Mouse (Mus musculus): ENCODE measurements around the gene Med27. TPM values are rescaled to one million over a fixed set of nuclear protein-coding genes. Genes with fewer than 3 reads are reported as not detected.

Gene Med27
- polyA plus RNA-seq, 1 experiment from 2014 or later = 74.3 TPM

DNA sequence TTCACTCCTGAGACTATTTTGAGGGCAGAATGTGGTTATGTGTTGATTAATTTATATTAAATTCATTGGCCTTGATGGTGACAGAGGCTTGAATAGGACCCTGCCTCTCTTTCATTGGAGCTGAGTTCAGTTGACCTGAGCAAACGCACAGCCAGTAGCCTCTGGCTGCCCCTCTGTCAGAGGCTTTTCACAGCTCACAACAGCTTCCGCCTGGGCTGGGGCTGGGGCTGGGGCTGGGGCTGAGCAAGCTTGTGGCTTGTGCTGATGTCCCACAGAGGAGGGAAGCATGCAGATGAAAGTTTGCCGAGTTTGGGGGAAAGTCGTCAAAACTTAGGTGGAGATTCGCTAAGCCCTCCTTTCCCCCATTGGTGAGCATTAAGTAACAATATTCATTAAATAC lies 72.8 kb downstream of the Med27 start:
- H3K36me3 ChIP-seq = no peaks in the 10 kb centered on the region
- H3K4me2 ChIP-seq = no peak overlapping the region
- no peak overlapping the region for H3K27ac ChIP-seq
- no peak overlapping the region for H3K4me3 ChIP-seq
- no peak for ATAC-seq (ENCODE audit: low FRiP score)
- H3K9me3 ChIP-seq = no peaks in the 10 kb centered on the region
- WGBS = 20% methylated on average over 5 of the region's 5 CpGs
- H3K9ac ChIP-seq = no peak overlapping the region
- H3K27me3 ChIP-seq = no peaks in the 10 kb centered on the region
- H3K4me1 ChIP-seq (replicated peaks) = peaks cover 62% of the 10 kb centered on the region

DNA sequence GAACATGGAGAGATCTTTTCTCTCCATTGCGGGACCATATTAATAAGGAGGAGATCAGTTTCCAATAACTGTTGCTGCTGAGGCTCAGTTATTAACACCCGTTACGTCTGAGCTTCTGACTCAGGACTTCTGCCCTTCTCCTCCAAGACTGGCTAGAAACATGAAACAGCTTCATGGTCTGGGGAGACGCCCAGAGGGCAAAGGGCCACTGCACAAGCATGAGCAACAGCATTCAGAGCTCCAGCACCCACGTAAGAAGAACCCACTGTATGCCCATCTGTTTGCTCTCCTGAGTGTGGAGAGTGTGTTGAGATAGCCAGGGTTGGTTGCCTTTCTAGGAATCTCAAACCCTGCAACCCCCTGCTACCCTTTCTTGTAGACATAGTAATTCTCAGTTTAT lies 73.3 kb downstream of the Med27 start:
- Histone ChIP-seq H3K4me1 (replicated peaks) (peaks cover 58% of the 10 kb centered on the region), H3K4me2 (no peak overlapping the region), H3K4me3 (no peak overlapping the region), H3K36me3 (no peaks in the 10 kb centered on the region), H3K27me3 (no peaks in the 10 kb centered on the region), H3K9ac (no peak overlapping the region), H3K9me3 (no peaks in the 10 kb centered on the region), H3K27ac (no peak overlapping the region)
- ATAC-seq (ENCODE audit: low FRiP score) = no peak
- 64% methylated on average over 5 of the region's 5 CpGs for WGBS

- WGBS = 76% methylated on average over 10 of the region's 10 CpGs
- Histone ChIP-seq H3K4me1 (replicated peaks) (peaks cover 57% of the 10 kb centered on the region), H3K4me3 (no peak overlapping the region), H3K27ac (peak overlapping the region; percentile 30; the same call in 1 of the 2 replicates), H3K9ac (no peak overlapping the region), H3K36me3 (no peaks in the 10 kb centered on the region), H3K9me3 (no peaks in the 10 kb centered on the region), H3K27me3 (no peaks in the 10 kb centered on the region), H3K4me2 (no peak overlapping the region)
- no peak for ATAC-seq (ENCODE audit: low FRiP score)
Measured at GRCm38 (mm10) chr2:29422126-29422840, 75.7 kb downstream of the Med27 start.

- Histone ChIP-seq H3K27me3 (no peaks in the 10 kb centered on the region), H3K36me3 (no peaks in the 10 kb centered on the region), H3K9ac (no peak overlapping the region), H3K4me1 (replicated peaks) (peaks cover 51% of the 10 kb centered on the region), H3K4me2 (no peak overlapping the region), H3K27ac (peak overlapping the region; percentile 31; the same call in 1 of the 2 replicates), H3K9me3 (no peaks in the 10 kb centered on the region), H3K4me3 (no peak overlapping the region)
- WGBS = 74% methylated on average over 3 of the region's 3 CpGs
- ATAC-seq (ENCODE audit: low FRiP score) = no peak
Measured at GRCm38 (mm10) chr2:29423059-29423458, 76.4 kb downstream of the Med27 start.

DNA sequence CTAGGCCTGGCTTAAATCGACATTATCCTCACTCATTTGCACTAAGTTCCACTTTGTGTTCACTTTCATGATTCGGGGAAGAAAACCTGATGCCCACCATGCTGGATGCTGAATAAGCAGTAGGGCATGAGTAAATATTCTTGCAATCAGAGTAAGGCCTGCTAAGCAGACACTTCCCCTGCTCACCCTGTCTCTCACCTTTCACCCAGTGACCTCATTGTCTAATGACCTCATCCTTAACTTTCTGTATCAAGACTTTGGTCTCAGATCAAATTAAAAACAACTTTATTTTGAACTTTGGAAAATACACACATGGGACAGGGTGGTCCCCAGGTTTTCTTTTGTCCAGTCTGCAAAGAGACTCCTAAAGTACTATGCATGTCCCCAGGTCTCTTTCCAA lies 78.8 kb downstream of the Med27 start:
- no peak overlapping the region for H3K4me3 ChIP-seq
- no peaks in the 10 kb centered on the region for H3K36me3 ChIP-seq
- H3K27me3 ChIP-seq = no peaks in the 10 kb centered on the region
- no peak overlapping the region for H3K4me2 ChIP-seq
- H3K9ac ChIP-seq = no peak overlapping the region
- WGBS = 93% methylated on average over 2 of the region's 2 CpGs
- H3K27ac ChIP-seq = no peak overlapping the region
- no peak for ATAC-seq (ENCODE audit: low FRiP score)
- H3K9me3 ChIP-seq = no peaks in the 10 kb centered on the region
- H3K4me1 ChIP-seq (replicated peaks) = peaks cover 43% of the 10 kb centered on the region

DNA sequence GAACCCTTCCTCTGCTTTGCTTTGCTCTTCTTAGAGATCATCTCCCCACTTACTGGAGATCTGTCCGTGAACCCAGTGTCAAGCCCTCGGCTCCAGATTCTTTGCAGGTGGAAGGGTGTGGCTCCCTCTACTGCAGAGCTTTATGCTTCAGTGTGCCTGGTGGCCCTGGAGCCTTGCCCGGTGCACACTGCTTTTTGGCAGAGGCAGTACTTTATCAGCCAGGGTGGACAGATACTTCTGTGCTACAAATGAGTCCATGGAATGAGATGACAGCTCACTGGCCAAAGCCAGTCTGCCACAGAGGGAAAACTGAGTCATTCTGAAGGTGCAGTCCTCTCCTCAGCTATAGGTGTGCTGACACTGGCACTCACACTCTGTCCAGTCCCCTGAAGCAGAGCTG lies 80.1 kb downstream of the Med27 start:
- Histone ChIP-seq H3K4me1 (replicated peaks) (peaks cover 44% of the 10 kb centered on the region), H3K9ac (no peak overlapping the region), H3K4me2 (no peak overlapping the region), H3K36me3 (no peaks in the 10 kb centered on the region), H3K4me3 (no peak overlapping the region), H3K27ac (no peak overlapping the region), H3K9me3 (no peaks in the 10 kb centered on the region), H3K27me3 (no peaks in the 10 kb centered on the region)
- ATAC-seq (ENCODE audit: low FRiP score) = no peak
- 82% methylated on average over 3 of the region's 3 CpGs for WGBS

- H3K9me3 ChIP-seq = no peaks in the 10 kb centered on the region
- no peak overlapping the region for H3K4me3 ChIP-seq
- H3K27ac ChIP-seq = no peak overlapping the region
- ATAC-seq (ENCODE audit: low FRiP score) = no peak
- WGBS = 71% methylated on average over 5 of the region's 5 CpGs
- H3K27me3 ChIP-seq = no peaks in the 10 kb centered on the region
- peaks cover 38% of the 10 kb centered on the region for H3K4me1 ChIP-seq (replicated peaks)
- no peaks in the 10 kb centered on the region for H3K36me3 ChIP-seq
- no peak overlapping the region for H3K4me2 ChIP-seq
- H3K9ac ChIP-seq = no peak overlapping the region
Measured at GRCm38 (mm10) chr2:29432565-29432964, 85.9 kb downstream of the Med27 start.

DNA sequence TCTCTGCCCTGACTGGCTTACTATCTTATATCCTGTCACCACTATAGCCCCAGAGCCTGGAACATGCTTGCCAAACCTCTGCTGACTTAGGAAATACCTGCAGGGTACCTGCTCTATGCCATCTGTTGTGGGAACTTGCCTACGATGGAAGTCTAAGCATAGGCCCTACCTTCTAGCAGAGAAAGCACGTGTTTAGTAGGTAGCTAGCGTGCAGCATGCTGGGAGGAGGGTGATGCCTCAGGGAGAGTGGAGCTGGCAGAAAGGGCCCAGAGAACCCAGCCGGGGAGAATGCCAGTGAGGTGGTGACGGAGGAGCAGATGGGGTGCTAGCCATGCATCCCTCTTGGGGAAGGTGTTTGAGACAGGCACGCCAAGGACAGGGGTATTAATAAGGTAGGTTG lies 89.8 kb downstream of the Med27 start:
- Histone ChIP-seq H3K9ac (0 out of 2 replicates have a peak overlapping the region, but pooled peaks have one; percentile 29), H3K27ac (no peak overlapping the region), H3K36me3 (no peaks in the 10 kb centered on the region), H3K27me3 (no peaks in the 10 kb centered on the region), H3K9me3 (no peaks in the 10 kb centered on the region), H3K4me2 (no peak overlapping the region), H3K4me3 (no peak overlapping the region), H3K4me1 (replicated peaks) (peaks cover 38% of the 10 kb centered on the region)
- 84% methylated on average over 6 of the region's 6 CpGs for WGBS
- ATAC-seq (ENCODE audit: low FRiP score) = no peak

- no peak for ATAC-seq (ENCODE audit: low FRiP score)
- Histone ChIP-seq H3K4me2 (no peak overlapping the region), H3K27me3 (no peaks in the 10 kb centered on the region), H3K36me3 (no peaks in the 10 kb centered on the region), H3K9ac (no peak overlapping the region), H3K4me3 (no peak overlapping the region), H3K27ac (no peak overlapping the region), H3K9me3 (no peaks in the 10 kb centered on the region), H3K4me1 (replicated peaks) (peaks cover 33% of the 10 kb centered on the region)
- WGBS = 89% methylated on average over 5 of the region's 5 CpGs
Measured at GRCm38 (mm10) chr2:29437111-29437510, 90.5 kb downstream of the Med27 start.

DNA sequence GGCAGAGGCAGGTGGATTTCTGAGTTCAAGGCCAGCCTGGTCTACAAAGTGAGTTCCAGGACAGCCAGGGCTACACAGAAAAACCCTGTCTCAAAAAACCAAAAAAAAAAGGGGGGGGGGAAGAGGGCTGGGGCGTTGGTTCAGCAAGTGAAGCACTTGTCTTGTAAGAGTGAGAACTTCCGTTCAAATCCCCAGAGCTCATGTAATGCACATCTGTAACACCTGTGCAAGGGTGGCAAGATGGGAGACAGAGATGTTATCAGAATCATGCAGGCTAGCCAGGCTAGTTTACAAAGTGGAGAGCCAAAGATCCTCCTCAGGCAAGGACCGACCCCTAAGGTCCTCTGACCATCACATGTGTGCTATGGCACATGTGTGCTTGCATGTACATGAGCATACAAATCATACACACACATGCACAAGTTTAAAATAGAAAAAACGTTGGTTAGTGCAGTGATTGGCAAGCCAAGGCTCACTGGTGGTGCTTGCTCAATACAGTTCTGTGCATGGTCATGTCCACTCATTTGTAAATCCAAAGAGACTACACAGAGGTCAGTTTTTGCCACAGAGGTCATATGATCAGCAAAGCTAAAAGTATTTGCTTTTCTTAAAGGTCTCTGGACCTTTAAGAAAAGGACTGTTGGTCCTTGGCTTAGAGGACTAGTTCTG lies 91.4 kb downstream of the Med27 start:
- no peaks in the 10 kb centered on the region for H3K9me3 ChIP-seq
- H3K4me1 ChIP-seq (replicated peaks) = peaks cover 32% of the 10 kb centered on the region
- no peaks in the 10 kb centered on the region for H3K27me3 ChIP-seq
- H3K4me3 ChIP-seq = no peak overlapping the region
- H3K36me3 ChIP-seq = no peaks in the 10 kb centered on the region
- H3K4me2 ChIP-seq = no peak overlapping the region
- no peak overlapping the region for H3K27ac ChIP-seq
- WGBS = 90% methylated on average over 4 of the region's 4 CpGs
- H3K9ac ChIP-seq = no peak overlapping the region
- ATAC-seq (ENCODE audit: low FRiP score) = no peak

- H3K4me2 ChIP-seq = no peak overlapping the region
- H3K4me1 ChIP-seq (replicated peaks) = peaks cover 32% of the 10 kb centered on the region
- 83% methylated on average over 5 of the region's 5 CpGs for WGBS
- no peak overlapping the region for H3K9ac ChIP-seq
- no peak overlapping the region for H3K4me3 ChIP-seq
- ATAC-seq (ENCODE audit: low FRiP score) = no peak
- H3K27me3 ChIP-seq = no peaks in the 10 kb centered on the region
- H3K36me3 ChIP-seq = no peaks in the 10 kb centered on the region
- no peak overlapping the region for H3K27ac ChIP-seq
- no peaks in the 10 kb centered on the region for H3K9me3 ChIP-seq
Measured at GRCm38 (mm10) chr2:29438530-29438862, 91.9 kb downstream of the Med27 start.

- Histone ChIP-seq H3K4me2 (no peak overlapping the region), H3K27ac (no peak overlapping the region), H3K4me1 (replicated peaks) (peaks cover 31% of the 10 kb centered on the region), H3K9ac (no peak overlapping the region), H3K4me3 (no peak overlapping the region), H3K27me3 (no peaks in the 10 kb centered on the region), H3K36me3 (no peaks in the 10 kb centered on the region), H3K9me3 (no peaks in the 10 kb centered on the region)
- 72% methylated on average over 1 of the region's 1 CpGs for WGBS
- no peak for ATAC-seq (ENCODE audit: low FRiP score)
Measured at GRCm38 (mm10) chr2:29438986-29439385, 92.4 kb downstream of the Med27 start.

DNA sequence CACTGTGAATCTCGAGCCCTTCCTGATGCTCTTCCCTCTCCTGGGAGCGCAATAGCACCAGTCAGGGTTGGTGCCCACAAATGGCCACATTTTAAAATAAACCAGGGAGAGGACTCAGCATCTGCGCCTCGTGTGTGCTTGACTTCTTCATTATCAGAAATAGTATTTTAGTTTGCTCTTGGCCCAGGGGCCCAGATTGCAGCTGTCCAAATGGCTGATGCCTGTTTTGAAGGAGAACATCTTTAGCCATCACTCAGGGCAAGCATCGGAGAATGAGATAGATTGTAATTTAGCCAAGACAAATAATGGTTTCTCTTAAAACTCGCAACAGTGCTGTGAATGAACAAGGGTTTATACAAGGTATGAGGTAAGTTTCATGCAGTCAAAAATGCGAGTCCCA lies 92.8 kb downstream of the Med27 start:
- Histone ChIP-seq H3K27me3 (no peaks in the 10 kb centered on the region), H3K36me3 (no peaks in the 10 kb centered on the region), H3K4me1 (replicated peaks) (peaks cover 27% of the 10 kb centered on the region), H3K4me3 (no peak overlapping the region), H3K9me3 (no peaks in the 10 kb centered on the region), H3K9ac (no peak overlapping the region), H3K27ac (no peak overlapping the region), H3K4me2 (no peak overlapping the region)
- WGBS = 72% methylated on average over 7 of the region's 7 CpGs
- ATAC-seq (ENCODE audit: low FRiP score) = no peak

Data from hindbrain, embryonic 13.5 days (tissue).